Mouse (Mus musculus) G1E (cell line): ENCODE measurements around the gene Ppm1m.

ENCODE experiments used
- CTCF ChIP-seq: IDR thresholded peaks from 2 replicates; pipeline ENCODE4 v1.5.1; 2012; ENCODE audit warnings: low read depth, low read length, inconsistent platforms, mixed read lengths
- GATA1 ChIP-seq: IDR thresholded peaks from 2 replicates; pipeline ENCODE4 v1.6.1; 2012; ENCODE audit warnings: borderline replicate concordance, low read length, inconsistent platforms, mixed read lengths
- GATA2 ChIP-seq: IDR thresholded peaks from 2 replicates; pipeline ENCODE4 v1.6.1; 2012; ENCODE audit warnings: low read depth, low read length, inconsistent platforms, borderline replicate concordance
- POLR2AphosphoS5 ChIP-seq: IDR thresholded peaks from 2 replicates; pipeline ENCODE4 v1.6.1; 2012; ENCODE audit warnings: low read depth, low read length, inconsistent platforms; ENCODE audit not compliant: insufficient replicate concordance
- TAL1 ChIP-seq: conservative IDR thresholded peaks from 2 replicates; pipeline ENCODE4 v1.6.1; 2012; ENCODE audit warnings: low read depth, low read length, inconsistent platforms, mixed read lengths

DNA sequence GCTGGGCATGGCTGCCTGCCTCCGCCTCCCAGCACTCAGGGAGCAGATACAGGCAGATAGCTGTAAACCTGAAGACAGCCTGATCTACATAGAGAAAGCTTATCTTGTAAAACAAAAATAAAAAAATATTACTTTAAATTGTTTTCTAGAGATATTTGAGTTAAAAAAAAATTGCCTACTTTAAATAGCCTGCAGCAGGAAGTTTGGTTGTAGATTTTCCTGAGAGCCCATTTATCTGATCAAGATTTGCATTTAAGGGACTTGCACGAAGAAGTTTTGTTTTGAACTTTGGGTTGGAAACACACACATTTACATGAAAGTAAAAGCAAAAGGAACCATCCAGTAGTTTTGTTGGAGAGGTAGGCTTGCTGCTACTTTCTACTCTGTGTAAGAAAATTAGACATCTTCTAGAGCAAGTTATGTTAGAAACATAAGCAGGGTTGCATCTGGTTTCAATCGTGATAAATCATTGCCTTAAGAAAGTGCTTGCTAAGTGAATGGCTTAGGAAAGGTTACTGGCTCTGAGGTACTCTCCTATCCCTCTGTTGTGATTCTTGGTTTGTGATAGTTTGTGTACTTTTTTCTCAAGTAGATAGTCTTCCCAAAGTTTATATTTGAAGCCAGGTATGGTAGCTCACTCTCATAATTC is 23.9 kb downstream of the Ppm1m start:
- no peak for TF ChIP-seq TAL1
- no peak for TF ChIP-seq CTCF
- no peak for TF ChIP-seq GATA1
- no peak for TF ChIP-seq GATA2
- TF ChIP-seq POLR2AphosphoS5: no peak
